In the genomic region with DNA sequence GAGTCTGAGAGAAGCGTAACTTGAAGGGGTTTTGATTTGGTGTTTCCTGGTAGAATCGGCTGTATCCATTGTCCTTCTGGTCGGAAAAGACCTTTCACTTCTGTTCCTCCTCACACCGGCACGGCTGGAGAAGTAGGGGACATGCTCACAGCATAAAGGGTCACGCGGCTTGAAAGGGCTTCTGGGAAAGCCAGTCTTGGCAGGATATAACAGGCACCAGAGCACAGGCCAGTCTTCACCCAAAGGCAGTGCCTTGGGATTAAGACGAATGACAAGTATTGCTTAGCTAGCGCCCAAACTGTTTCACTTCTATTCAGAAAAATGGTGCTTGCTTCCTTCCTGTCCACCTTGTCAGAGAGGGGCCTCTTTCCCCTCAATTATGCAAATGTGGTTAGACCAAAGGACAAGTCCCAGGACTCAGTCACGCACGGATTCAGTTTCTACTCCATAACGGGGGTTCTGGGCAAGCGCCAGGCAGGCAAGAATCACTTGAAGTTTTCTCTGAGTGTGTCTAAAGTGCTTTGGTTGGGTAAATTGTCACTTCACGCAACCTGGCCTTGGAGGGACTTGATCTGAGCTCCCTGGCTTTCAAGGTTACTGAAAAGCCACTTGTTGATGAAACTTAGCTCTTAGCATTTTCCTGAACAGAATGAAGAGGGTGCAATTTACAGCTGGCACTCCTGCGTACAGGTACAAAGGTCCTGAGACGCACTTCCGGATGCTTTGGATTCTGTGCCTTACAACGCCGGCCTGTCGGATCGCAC, we compare ENCODE assay signal across 10 mouse cellular contexts. TPM values are rescaled to one million over a fixed set of nuclear protein-coding genes. Genes with fewer than 3 reads are reported as not detected.
DNase-seq lines count a peak whose midpoint lies in the region; ATAC-seq and TF ChIP-seq lines count a peak whose summit lies in the region.
"Had no signal": no experiment of that assay in that cellular context is flagged by ENCODE, and none has a peak within 500 bp of the region (broad histone marks: within the 10 kb centered on the region; RNA-seq: fewer than 3 reads in every experiment).

No protein-coding gene starts in this region.

- H3K4me1 ChIP-seq in heart, adult 2 months (ENCODE audit: control insufficient read depth, insufficient read depth, low read length): peaks cover 3% of the 10 kb centered on the region
- H3K4me1 ChIP-seq in embryonic facial prominence, embryonic 14.5 days (ENCODE audit: control insufficient read depth, insufficient read depth, low read length): peaks cover 21% of the 10 kb centered on the region
- H3K4me1 ChIP-seq in midbrain, embryonic 13.5 days (replicated peaks): peaks cover 22% of the 10 kb centered on the region
- H3K4me1 ChIP-seq: megakaryocyte, embryonic 14.5 days had no signal

- no peaks in the 10 kb centered on the region for H3K27me3 ChIP-seq in heart, adult 2 months (ENCODE audit: control insufficient read depth, insufficient read depth, low read length)
- H3K27me3 ChIP-seq in embryonic facial prominence, embryonic 14.5 days (replicated peaks; ENCODE audit: control insufficient read depth, insufficient read depth, low read length): no peaks in the 10 kb centered on the region; the same call in 1 of the 2 replicates
- 0 out of 2 replicates have a peak, but pooled peaks cover 4% of the 10 kb centered on the region for H3K27me3 ChIP-seq in midbrain, embryonic 13.5 days
- H3K27me3 ChIP-seq: megakaryocyte, embryonic 14.5 days had no signal

- no peak for TF ChIP-seq EP300 in heart, adult 2 months (IDR thresholded peaks at IDR 0.05; ENCODE audit: insufficient read depth, low read depth, low read length)

- H3K79me2 ChIP-seq in heart, adult 2 months (replicated peaks; ENCODE audit: control insufficient read depth, insufficient read depth, low read length): no peaks in the 10 kb centered on the region

- H3K36me3 ChIP-seq in heart, adult 2 months (ENCODE audit: control insufficient read depth, insufficient read depth, low read length): no peaks in the 10 kb centered on the region
- H3K36me3 ChIP-seq in embryonic facial prominence, embryonic 14.5 days (ENCODE audit: control insufficient read depth, insufficient read depth, low read length): no peaks in the 10 kb centered on the region
- no peaks in the 10 kb centered on the region for H3K36me3 ChIP-seq in midbrain, embryonic 13.5 days

- no peak for TF ChIP-seq POLR2A in heart, adult 2 months (IDR thresholded peaks at IDR 0.05; ENCODE audit: insufficient read depth, low read depth, low read length)

- no peak overlapping the region; the same call in 1 of the 2 replicates for H3K27ac ChIP-seq in heart, adult 2 months
- no peak overlapping the region for H3K27ac ChIP-seq in embryonic facial prominence, embryonic 14.5 days (replicated peaks; ENCODE audit: low read depth, low read length)
- no peak overlapping the region for H3K27ac ChIP-seq in midbrain, embryonic 13.5 days

- intact Hi-C loops in heart, adult 2 months (cut with DNase I): no loop called here
- intact Hi-C loops in heart, postnatal 25 days (cut with DNase I): loop anchor here (10.0 kb wide), 1 partner anchor 246 kb away; no protein-coding TSS in a partner anchor

- no peaks in the 10 kb centered on the region for H3K9me3 ChIP-seq in embryonic facial prominence, embryonic 14.5 days (ENCODE audit: control insufficient read depth, low read length)
- H3K9me3 ChIP-seq in midbrain, embryonic 13.5 days: no peaks in the 10 kb centered on the region

- peak overlapping the region; percentile 50; the same call in 1 of the 2 replicates for H3K9ac ChIP-seq in heart, adult 2 months (ENCODE audit: low read depth, low read length)
- H3K9ac ChIP-seq in embryonic facial prominence, embryonic 14.5 days (ENCODE audit: low read depth, low read length): no peak overlapping the region
- H3K9ac ChIP-seq in midbrain, embryonic 13.5 days (replicated peaks): no peak overlapping the region

- TF ChIP-seq CTCF in heart, adult 2 months (IDR thresholded peaks at IDR 0.05): no peak

- ATAC-seq in embryonic facial prominence, embryonic 14.5 days (ENCODE audit: low read depth): peak; percentile 38; the same call in 1 of the 2 replicates
- peak; percentile 68 for ATAC-seq in midbrain, embryonic 13.5 days

- no peak for DNase-seq in heart, adult 2 months
- DNase-seq in heart, postnatal 25 days (ENCODE audit: low spot score): no peak
- no peak for DNase-seq in embryonic facial prominence, embryonic 14.5 days (ENCODE audit: low spot score)
- DNase-seq in kidney, adult 9 months: peak; percentile 67
- no peak for DNase-seq in gastrocnemius, adult 18-20 months (ENCODE audit: low spot score)
- DNase-seq in right cerebral cortex, adult 2 months (ENCODE audit: low spot score in 2 of 2): no peak
- no peak for DNase-seq in ovary, adult 18-20 months (ENCODE audit: low spot score)

- H3K4me3 ChIP-seq in heart, adult 2 months: no peak overlapping the region
- H3K4me3 ChIP-seq in embryonic facial prominence, embryonic 14.5 days (ENCODE audit: low read depth, low read length): no peak overlapping the region
- no peak overlapping the region for H3K4me3 ChIP-seq in midbrain, embryonic 13.5 days (replicated peaks)
- H3K4me3 ChIP-seq: erythroblast, embryonic 14.5 days; megakaryocyte, embryonic 14.5 days had no signal

- H3K4me2 ChIP-seq in embryonic facial prominence, embryonic 14.5 days (ENCODE audit: low read depth, low read length): 0 out of 2 replicates have a peak overlapping the region, but pooled peaks have one; percentile 14
- no peak overlapping the region for H3K4me2 ChIP-seq in midbrain, embryonic 13.5 days (replicated peaks)

- 66% methylated on average over 21 of the region's 21 CpGs for WGBS in heart, adult 2 months
- 59% methylated on average over 21 of the region's 21 CpGs for WGBS in embryonic facial prominence, embryonic 14.5 days
- WGBS in midbrain, embryonic 13.5 days: 60% methylated on average over 21 of the region's 21 CpGs

RNA-seq across cellular contexts. Expression of gene Sod3, which starts 3.1 kb away (rescaled TPM):
- total RNA-seq in heart, adult 2 months (2021): 10 to 100 TPM; 14.8 to 15.1 TPM
- 31.4 and 42.8 TPM in 2 replicates for polyA plus RNA-seq in heart, adult 2 months (2012; rRNA removed)
- 10 to 100 TPM; 11.2 to 13.7 TPM for total RNA-seq in heart, postnatal 25 days (2021)
- 3.7 and 4.7 TPM in 2 replicates for polyA plus RNA-seq in embryonic facial prominence, embryonic 14.5 days (2014; fragmentation: Nextera tagmentation; extraction: Ambion mirVana)
- 0.50 and 0.52 TPM in 2 replicates for polyA plus RNA-seq in midbrain, embryonic 13.5 days (2015; fragmentation: Nextera tagmentation; extraction: Ambion mirVana)
- total RNA-seq in gastrocnemius, adult 18-20 months (2021): 1 to 10 TPM; 4.9 to 9.2 TPM
